Mouse (Mus musculus) liver, postnatal 0 days (tissue): Measurements from ENCODE around the gene Rrp8.

ENCODE experiments used
- CTCF ChIP-seq: sonication (generic); IDR thresholded peaks from 2 replicates; pipeline ENCODE4 v1.5.1; 2016; ENCODE audit warnings: antibody characterized with exemption, low read depth
- EP300 ChIP-seq: IDR thresholded peaks from 2 replicates; pipeline ENCODE4 v1.6.1; 2016; ENCODE audit warnings: antibody characterized with exemption, low read depth, mild to moderate bottlenecking

DNA sequence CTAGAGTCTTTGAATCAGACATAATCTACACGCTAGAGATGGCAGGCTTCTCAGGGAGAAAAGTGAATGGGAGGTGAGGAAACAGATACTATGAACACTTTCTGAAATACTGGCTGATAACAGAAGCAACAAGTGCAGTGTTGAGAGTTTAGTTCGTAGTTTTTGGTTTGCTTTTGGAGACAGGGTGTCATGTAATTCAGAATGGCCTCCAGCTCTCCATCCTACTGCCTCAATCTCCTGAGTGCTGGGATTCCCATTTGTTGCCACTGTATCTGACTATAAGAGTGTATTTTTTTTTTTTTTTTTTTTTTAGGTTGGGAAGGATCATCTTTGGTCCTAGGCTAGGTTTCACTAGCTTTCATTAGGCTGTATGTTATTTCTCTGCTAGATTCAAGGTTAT lies 1.1 kb upstream of the Rrp8 start:
- TF ChIP-seq EP300 (no peak), CTCF (no peak)
